Mouse (Mus musculus) ES-E14 (cell line): Measurements from ENCODE around the gene Dmpk. TPM values are rescaled to one million over a fixed set of nuclear protein-coding genes. Genes with fewer than 3 reads are reported as not detected.

Experiments used
- DNase-seq: peaks from one replicate; pipeline ENCODE4 v3.0.0-alpha.2; 2013; ENCODE audit warnings: low read depth, low spot score
- H3K27ac ChIP-seq: 2 replicates; pipeline ENCODE4 v1.5.1; 2012; ENCODE audit warnings: low read depth, mild to moderate bottlenecking, low read length, moderate library complexity, mixed read lengths; ENCODE audit not compliant: poor library complexity, insufficient read depth, severe bottlenecking
- H3K36me3 ChIP-seq: 2 replicates; pipeline ENCODE4 v1.6.1; 2012; ENCODE audit warnings: mild to moderate bottlenecking, low read length, moderate library complexity, mixed read lengths; ENCODE audit not compliant: control insufficient read depth, poor library complexity, insufficient read depth, severe bottlenecking
- H3K4me1 ChIP-seq, 2 experiments: fragments of 150-350 bp in 1 of 2; sonication (generic) in 1 of 2; 2 replicates each; pipeline ENCODE4 v1.6.1; 2012; ENCODE audit warnings: low read length in 2 of 2, mild to moderate bottlenecking in 1 of 2, mixed read lengths in 1 of 2; ENCODE audit not compliant: control insufficient read depth in 2 of 2, insufficient read depth in 2 of 2, poor library complexity in 1 of 2
- H3K4me3 ChIP-seq, 2 experiments: fragments of 150-350 bp in 1 of 2; sonication (generic) in 1 of 2; 2 replicates each; pipeline ENCODE4 v1.5.1; 2012; ENCODE audit warnings: low read length in 2 of 2, low read depth in 1 of 2, mild to moderate bottlenecking in 1 of 2, mixed read lengths in 1 of 2; ENCODE audit not compliant: insufficient read depth in 1 of 2, poor library complexity in 1 of 2, severe bottlenecking in 1 of 2
- H3K9ac ChIP-seq: 2 replicates; pipeline ENCODE4 v1.6.1; 2012; ENCODE audit warnings: low read depth, mild to moderate bottlenecking, low read length, mixed read lengths; ENCODE audit not compliant: poor library complexity, insufficient read depth, severe bottlenecking
- H3K9me3 ChIP-seq: fragments of 150-350 bp; sonication (generic); 2 replicates; pipeline ENCODE4 v1.6.1; 2012; ENCODE audit warnings: low read depth, mild to moderate bottlenecking, low read length; ENCODE audit not compliant: control insufficient read depth, insufficient read depth
- CHD2 ChIP-seq: IDR thresholded peaks from 2 replicates; pipeline ENCODE4 v1.6.1; 2014; ENCODE audit warnings: mild to moderate bottlenecking, low read depth, low read length, inconsistent platforms
- HCFC1 ChIP-seq: IDR thresholded peaks from 2 replicates; pipeline ENCODE4 v1.6.1; 2012; ENCODE audit warnings: low read length, inconsistent platforms, borderline replicate concordance; ENCODE audit not compliant: insufficient read depth
- MAFK ChIP-seq: IDR thresholded peaks from 2 replicates; pipeline ENCODE4 v1.6.1; 2014; ENCODE audit warnings: mild to moderate bottlenecking, low read depth, low read length, inconsistent platforms; ENCODE audit not compliant: insufficient read depth
- ZC3H11A ChIP-seq: IDR thresholded peaks from 2 replicates; pipeline ENCODE4 v1.6.1; 2012; ENCODE audit warnings: low read depth, mild to moderate bottlenecking, inconsistent platforms, low read length, borderline replicate concordance
- ZNF384 ChIP-seq: IDR thresholded peaks from 2 replicates; pipeline ENCODE4 v1.6.1; 2012; ENCODE audit warnings: low read depth, low read length, inconsistent platforms
- in situ Hi-C, 2 experiments: fragments of 600-800 bp; cut with MboI; formaldehyde crosslinking; loops; one replicate each; pipeline ENCODE4 v1.15.1; 2025; ENCODE audit warnings: low sequenced_read_pairs in 2 of 2, inconsistent platforms in 1 of 2; ENCODE audit not compliant: unreplicated experiment in 2 of 2
- total RNA-seq: library from RNA; depleted of rRNA; stranded (reverse); fragments of 300-350 nt; gene quantifications from 2 replicates; pipeline ENCODE4 v1.2.3, GENCODE M21; 2012

Dmpk gene
- total RNA-seq, 1 experiment = 32.6 TPM

DNA sequence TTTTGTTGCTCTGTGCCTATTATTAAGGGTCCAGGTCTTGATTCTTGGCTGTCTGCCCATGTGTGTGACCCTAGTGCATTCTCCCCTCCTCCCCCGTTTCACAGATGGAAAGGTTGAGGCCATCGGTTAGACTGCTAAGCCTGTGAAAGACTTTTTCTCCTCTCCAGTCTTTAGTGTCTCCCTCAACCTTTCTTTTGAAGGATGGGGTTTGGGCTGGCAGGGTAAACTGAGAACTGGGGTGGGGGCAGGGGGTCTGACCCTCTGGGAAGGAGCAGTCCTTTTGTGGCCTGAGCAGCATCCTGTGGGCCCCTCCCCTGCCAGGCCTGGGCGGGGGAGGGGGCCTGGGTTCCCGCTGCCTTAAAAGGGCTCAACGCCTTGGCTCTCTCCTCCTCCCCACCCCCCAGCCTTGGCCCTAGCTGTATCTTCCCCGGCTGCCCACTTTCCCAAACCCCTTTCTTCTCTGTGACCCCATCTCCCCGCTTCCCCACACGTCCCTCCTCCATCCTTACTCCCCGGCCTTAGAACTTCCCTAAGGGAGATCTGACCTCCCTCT lies 1.3 kb downstream of the Dmpk start:
- DNase-seq = no peak
- H3K27ac ChIP-seq = no peak overlapping the region
- no peak for TF ChIP-seq ZNF384
- no peak for TF ChIP-seq MAFK
- no peak for TF ChIP-seq ZC3H11A
- no peak for TF ChIP-seq CHD2
- no peak for TF ChIP-seq HCFC1
- in situ Hi-C loops = no loop called here
- no peak overlapping the region for H3K9ac ChIP-seq
- peaks cover 32% of the 10 kb centered on the region for H3K36me3 ChIP-seq
- no peaks in the 10 kb centered on the region for H3K9me3 ChIP-seq
- H3K4me3 ChIP-seq = no peak overlapping the region
- H3K4me1 ChIP-seq = peaks cover 1 to 37% of the 10 kb centered on the region in 2 experiments; a peak in 2 of 4 replicates

- H3K9ac ChIP-seq = no peak overlapping the region
- H3K9me3 ChIP-seq = no peaks in the 10 kb centered on the region
- peak overlapping the region in 1 of 2 experiments; percentile 20; a peak in 1 of 4 replicates for H3K4me3 ChIP-seq
- no peak for TF ChIP-seq HCFC1
- TF ChIP-seq CHD2 = no peak
- TF ChIP-seq MAFK = no peak
- TF ChIP-seq ZNF384 = no peak
- TF ChIP-seq ZC3H11A = no peak
- peaks cover 1 to 34% of the 10 kb centered on the region in 2 experiments; a peak in 2 of 4 replicates for H3K4me1 ChIP-seq
- DNase-seq = no peak
- H3K27ac ChIP-seq = no peak overlapping the region
- peaks cover 27% of the 10 kb centered on the region for H3K36me3 ChIP-seq
- in situ Hi-C loops = no loop called here
Measured at GRCm38 (mm10) chr7:19085495-19085894, 1.8 kb downstream of the Dmpk start.

- in situ Hi-C loops = no loop called here
Measured at GRCm38 (mm10) chr7:19086042-19086441, 2.4 kb downstream of the Dmpk start.

DNA sequence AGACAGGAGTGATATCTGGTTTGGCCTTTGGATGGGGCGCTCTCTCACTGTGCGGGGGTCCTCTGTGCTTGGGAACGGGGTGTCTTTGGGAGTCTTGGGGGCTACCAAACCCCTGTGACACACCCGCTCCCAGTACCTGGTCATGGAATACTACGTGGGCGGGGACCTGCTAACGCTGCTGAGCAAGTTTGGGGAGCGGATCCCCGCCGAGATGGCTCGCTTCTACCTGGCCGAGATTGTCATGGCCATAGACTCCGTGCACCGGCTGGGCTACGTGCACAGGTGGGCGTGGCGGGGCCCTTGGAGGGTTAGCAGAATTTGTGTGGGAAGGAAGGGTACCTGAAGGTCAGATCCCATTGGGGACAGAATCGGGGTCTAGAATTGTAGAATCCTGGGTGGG lies 3.1 kb downstream of the Dmpk start:
- Histone ChIP-seq H3K27ac (no peak overlapping the region), H3K4me1 (peaks cover 1 to 32% of the 10 kb centered on the region in 2 experiments; a peak in 2 of 4 replicates), H3K4me3 (no peak overlapping the region; a peak in 1 of 4 replicates), H3K36me3 (peaks cover 15% of the 10 kb centered on the region), H3K9ac (no peak overlapping the region), H3K9me3 (no peaks in the 10 kb centered on the region)
- DNase-seq = no peak
- TF ChIP-seq ZC3H11A (no peak), MAFK (no peak)
- in situ Hi-C loops = no loop called here

More at GRCm38 (mm10) chr7:19086042-19086441, 2.4 kb downstream of the Dmpk start:
- Histone ChIP-seq H3K4me1 (peaks cover 1 to 32% of the 10 kb centered on the region in 2 experiments; a peak in 2 of 4 replicates), H3K27ac (no peak overlapping the region), H3K36me3 (peaks cover 21% of the 10 kb centered on the region), H3K9me3 (no peaks in the 10 kb centered on the region), H3K4me3 (peak overlapping the region in 1 of 2 experiments; percentile 20; a peak in 3 of 4 replicates), H3K9ac (no peak overlapping the region)
- no peak for DNase-seq
- TF ChIP-seq ZC3H11A = no peak
- TF ChIP-seq MAFK = 0 out of 2 replicates have a peak, but pooled peaks have one; percentile 24

- in situ Hi-C loops = no loop called here
- peaks cover 1 to 35% of the 10 kb centered on the region in 2 experiments; a peak in 2 of 4 replicates for H3K4me1 ChIP-seq
- H3K9ac ChIP-seq = no peak overlapping the region
- DNase-seq = peak; percentile 58
- H3K4me3 ChIP-seq = no peak overlapping the region
- TF ChIP-seq ZC3H11A (no peak), CHD2 (no peak), MAFK (no peak), HCFC1 (no peak), ZNF384 (no peak)
- H3K27ac ChIP-seq = no peak overlapping the region
- no peaks in the 10 kb centered on the region for H3K9me3 ChIP-seq
- peaks cover 8% of the 10 kb centered on the region; the same call in 1 of the 2 replicates for H3K36me3 ChIP-seq
Measured at GRCm38 (mm10) chr7:19088813-19089212, 5.2 kb downstream of the Dmpk start.
